Mouse (Mus musculus) heart, postnatal 36 days (tissue): Measurements from ENCODE around the gene Plpp6. TPM values are rescaled to one million over a fixed set of nuclear protein-coding genes. Genes with fewer than 3 reads are reported as not detected.
A peak's percentile ranks its signal among the peaks of the same experiment; 100 is the strongest.
"Not testable (repeated sequence)": the region's sequence is repeated elsewhere in the genome, so short reads cannot be mapped to it uniquely, and the experiment has no call there.

Experiments
- DNase-seq, 2 experiments: peaks; one replicate each; pipeline ENCODE4 v3.0.0; 2021 to 2022
- intact Hi-C: fragments of 180-260 bp; cut with DNase I; formaldehyde crosslinking; loops from one replicate; pipeline ENCODE4 v1.15.1; 2025
- total RNA-seq, 2 experiments: library from RNA; stranded (reverse); gene quantifications; 2 replicates each; pipeline ENCODE4 v1.2.3; 2021

The Plpp6 gene
- total RNA-seq, 2 experiments from 2014 or later, result 6.2 to 7.2 TPM

DNA sequence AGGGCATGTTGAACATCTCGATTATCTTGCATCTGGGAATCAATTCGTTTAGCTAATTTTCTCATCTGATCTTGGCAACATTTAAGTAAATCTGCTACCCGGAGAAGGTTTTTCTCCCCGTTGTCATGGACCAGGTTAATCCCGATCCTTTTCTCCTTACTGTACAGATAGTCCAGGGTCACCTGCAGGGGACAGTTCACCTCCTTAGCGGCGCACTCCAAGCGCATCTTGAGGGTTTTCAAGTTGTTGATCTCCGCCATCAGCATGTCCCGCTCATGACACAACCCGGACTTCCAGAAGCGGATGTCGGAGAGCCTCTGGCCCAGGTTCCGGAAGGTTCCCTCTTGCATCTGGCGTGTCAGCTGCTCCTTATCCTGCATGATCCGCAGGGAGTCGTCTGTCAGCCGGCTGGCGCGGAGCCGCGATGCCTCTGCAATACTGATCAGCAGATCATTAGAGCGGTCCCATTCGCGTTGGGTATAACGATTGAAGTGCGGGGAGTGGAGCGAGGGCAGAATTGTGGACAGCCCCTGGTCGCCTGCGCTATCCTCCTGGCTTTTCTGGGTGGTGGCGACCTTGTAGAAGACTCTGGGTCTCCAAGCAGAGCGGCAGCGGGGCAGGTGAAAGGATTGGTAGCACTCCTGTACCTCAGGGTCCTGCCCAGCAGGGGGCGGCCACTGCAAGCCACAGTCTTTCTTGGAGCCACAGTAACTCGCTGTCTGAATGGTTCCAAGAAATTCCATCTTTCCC is 11.3 kb downstream of the Plpp6 start:
- peak; percentile 82 to 83 for DNase-seq
- intact Hi-C loops, result loop anchor here (1.0 to 5.0 kb wide), 2 partner anchors 87 to 380 kb away; no protein-coding TSS in a partner anchor

GRCm38 (mm10) chr19:28982617-28983016 is 18.9 kb downstream of the Plpp6 start:
- intact Hi-C loops, result no loop called here
- DNase-seq, result no peak

GRCm38 (mm10) chr19:28989515-28989914 is 25.8 kb downstream of the Plpp6 start:
- DNase-seq, result no peak
- intact Hi-C loops, result loop anchor here (5.0 kb wide), 1 partner anchor 113 kb away; the partner anchor contains the start of gene Rcl1

DNA sequence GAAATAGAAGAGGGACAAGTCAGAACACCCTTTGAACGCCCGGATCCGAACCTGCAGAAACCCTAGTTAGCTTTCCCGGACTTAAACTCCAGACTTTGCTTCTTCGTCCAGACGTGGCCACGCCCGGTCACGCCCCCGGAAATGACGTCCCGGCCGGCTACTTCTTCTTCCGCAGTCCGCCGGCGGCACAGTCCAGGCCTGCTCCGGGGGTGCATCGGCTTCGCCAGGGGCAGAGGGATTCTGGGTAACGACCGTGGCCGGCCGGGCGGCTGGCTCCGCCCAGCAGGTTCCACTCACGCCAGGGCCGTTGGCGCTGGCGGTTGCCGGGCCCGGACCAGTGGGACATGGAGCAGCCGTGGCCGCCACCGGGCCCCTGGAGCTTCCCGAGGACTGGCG is 26.4 kb downstream of the Plpp6 start, which contains the start of gene Cdc37l1:
Cdc37l1 (plus strand) TSS at position 159 of the 396 bp plus-strand sequence.
- DNase-seq, result peak; percentile 99 to 100
- intact Hi-C loops, result loop anchor here (2.0 to 5.0 kb wide), 4 partner anchors 25 to 262 kb away; partner anchors contain the start of genes Ak3 and Jak2

DNA sequence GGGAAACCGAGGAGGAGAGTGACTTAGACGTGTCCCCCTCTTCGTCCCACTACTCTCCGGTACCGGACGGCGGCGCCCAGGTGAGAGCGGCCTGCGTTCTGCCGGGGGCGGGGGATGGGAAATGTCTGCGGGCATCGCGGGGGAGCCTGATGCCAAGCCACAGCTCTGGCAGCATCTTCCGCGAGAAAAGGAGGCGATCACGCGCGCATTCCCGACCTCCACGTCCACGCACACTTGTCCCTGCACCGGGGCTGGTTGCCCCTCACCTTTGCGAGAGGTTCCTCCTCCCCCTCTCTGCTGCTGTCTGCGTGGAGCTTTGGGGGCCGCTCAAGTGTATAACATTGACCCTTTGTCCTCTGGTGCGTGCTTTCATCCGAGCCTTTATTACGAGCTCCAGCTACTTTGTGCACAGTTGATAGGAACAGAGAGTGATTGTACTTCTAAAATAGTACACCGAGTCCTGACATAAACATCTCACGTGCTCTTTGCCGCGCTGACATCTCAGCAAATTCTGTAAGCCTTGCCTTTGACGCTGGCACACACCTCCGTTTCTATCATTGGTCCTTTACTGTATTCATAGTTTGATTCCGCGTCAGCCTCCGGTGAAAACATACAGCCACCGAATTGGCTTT is 27.0 kb downstream of the Plpp6 start:
- no peak for DNase-seq
- intact Hi-C loops, result loop anchor here (2.0 to 5.0 kb wide), 4 partner anchors 26 to 262 kb away; partner anchors contain the start of genes Ak3 and Jak2

- DNase-seq, result no peak
- intact Hi-C loops, result loop anchor here (2.0 to 5.0 kb wide), 4 partner anchors 27 to 261 kb away; partner anchors contain the start of genes Ak3 and Jak2
Observed at GRCm38 (mm10) chr19:28991391-28991790, 27.6 kb downstream of the Plpp6 start.

DNA sequence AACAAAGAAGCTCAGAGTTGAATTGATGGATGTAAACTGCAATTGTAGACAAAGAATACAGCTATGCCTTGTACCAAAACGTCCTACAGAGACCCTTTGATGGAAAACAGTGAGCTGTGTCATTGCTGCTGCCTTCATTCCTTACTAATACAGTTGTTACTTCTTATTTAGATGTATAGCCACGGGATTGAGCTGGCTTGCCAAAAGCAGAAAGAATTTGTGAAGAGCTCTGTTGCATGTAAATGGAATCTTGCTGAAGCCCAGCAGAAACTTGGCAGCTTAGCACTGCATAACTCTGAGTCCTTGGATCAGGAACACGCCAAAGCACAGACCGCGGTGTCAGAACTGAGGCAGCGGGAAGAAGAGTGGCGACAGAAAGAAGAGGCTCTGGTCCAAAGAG is 31.1 kb downstream of the Plpp6 start:
- DNase-seq, result peak in 1 of 2 experiments; percentile 19
- intact Hi-C loops, result loop anchor here (5.0 kb wide), 1 partner anchor 257 kb away; the partner anchor contains the start of gene Jak2

DNA sequence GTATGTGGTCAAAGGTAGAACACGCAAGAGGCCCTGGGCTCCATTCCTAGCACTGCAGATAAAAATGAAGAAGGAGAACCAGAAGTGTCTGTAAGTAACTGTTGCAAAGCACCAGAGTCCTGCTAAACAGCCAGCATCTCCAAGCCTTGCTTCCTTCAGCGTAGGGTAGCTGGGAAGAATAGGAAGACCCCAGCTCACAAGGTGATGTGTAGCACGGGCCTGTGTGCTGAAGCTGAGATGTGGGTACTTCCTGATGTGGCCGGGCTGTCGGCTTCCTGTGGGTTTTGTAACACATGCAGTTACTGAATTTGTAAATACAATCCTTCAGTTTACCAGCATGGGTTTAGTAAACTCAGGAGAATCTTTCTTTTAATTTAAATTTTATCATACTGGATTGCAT is 31.6 kb downstream of the Plpp6 start:
- intact Hi-C loops, result no loop called here
- DNase-seq, result no peak

DNA sequence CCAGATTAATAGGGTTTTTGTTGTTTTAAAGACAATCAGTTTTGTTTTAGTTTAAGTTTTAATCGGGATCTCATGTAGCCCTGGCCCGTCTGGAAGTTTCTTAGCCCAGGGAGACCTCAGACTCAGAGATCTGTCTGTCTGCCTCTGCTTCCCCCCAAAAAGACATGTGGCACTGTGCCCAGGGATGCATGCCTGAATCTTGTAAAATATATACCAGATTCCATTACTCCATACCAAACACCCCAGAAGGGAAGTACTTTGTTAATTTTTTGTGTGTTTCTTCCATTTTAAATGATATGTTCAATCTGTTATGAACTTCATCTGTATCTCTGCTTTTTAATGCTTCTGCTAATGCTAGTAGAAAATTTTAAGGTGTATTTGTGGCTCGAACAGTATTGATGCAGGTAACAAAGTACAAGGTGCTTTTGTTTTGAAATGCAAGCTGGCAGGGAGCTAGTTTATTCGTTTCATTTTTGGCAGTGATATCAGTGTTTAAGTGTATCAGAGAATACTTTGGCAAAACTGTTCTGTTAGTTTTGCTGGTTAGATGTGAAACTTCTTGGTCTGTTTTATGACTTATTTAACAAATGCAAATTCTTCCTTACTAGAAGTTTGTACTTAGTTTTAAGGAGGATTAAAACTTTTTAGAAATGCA is 34.4 kb downstream of the Plpp6 start:
- intact Hi-C loops, result no loop called here
- no peak for DNase-seq

DNA sequence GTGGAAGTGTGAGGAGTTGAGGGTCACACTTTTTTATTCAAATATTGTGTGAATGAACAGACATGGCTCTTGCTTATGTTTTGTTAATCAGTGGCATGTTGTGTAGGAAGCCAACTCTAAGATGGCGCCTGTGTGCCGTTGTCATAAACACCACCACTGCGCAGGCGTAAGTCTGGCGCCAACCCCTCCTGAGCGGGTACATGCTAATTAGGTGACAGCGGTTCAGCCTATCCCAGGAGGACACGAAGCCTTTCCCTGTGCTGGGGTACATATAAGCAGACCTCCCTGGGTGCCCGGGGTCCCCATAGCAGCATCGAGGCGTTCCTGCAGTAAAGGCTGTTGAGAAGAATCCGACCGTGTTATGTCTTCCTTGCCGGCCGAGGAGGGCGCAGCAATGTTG is 36.6 kb downstream of the Plpp6 start:
- DNase-seq, intact Hi-C loops: not testable (repeated sequence)

- no peak for DNase-seq
- intact Hi-C loops, result no loop called here
Observed at GRCm38 (mm10) chr19:29008069-29008706, 44.4 kb downstream of the Plpp6 start.

DNA sequence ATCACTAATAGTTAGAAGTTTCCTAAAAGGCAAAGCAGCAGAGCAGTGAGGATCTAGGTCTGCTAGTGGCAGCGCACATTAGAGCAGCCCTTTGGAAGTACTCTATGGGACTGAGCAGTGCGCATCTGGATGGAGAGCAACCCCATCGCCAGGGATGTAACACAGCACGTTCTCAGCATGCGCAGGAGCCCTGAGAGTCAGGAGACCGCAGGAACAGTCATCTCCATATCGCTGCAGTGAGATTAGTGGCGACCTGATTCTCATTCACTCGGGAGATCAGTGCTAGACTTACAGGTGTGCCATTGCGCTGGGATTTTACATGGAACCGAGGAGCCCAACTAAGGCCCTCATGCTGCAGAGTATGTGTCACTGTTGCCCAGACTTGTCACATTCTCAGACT is 45.3 kb downstream of the Plpp6 start:
- intact Hi-C loops, result no loop called here
- no peak for DNase-seq

DNA sequence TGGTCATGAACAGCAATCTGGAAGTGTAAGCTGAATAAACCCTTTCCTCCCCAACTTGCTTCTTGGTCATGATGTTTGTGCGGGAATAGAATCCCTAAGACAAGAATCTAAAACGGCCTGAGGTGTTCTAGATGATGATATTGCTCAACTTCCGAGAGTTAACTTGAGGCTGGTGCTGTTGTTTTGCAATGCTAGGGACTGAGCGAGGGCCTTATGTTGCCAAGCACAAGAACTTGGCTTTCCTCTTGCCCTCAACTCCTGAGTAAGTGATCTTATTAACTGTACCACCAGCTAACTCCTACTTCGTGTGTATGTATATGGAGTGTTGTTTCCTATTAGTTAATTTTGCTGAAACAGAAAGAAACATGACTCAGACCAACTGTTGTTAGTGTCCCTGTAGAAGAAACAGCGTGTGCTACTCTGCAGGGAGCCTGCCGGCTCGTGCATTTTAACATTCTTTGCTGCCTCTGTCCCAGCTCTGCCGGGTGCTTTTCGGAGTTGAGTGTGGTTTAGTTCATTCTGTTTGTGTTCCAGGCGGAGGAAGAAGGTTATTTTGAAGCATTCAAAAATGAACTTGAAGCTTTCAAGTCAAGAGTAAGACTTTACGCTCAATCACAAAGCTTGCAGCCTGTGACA is 47.7 kb downstream of the Plpp6 start:
- no peak for DNase-seq
- intact Hi-C loops, result no loop called here

- intact Hi-C loops, result no loop called here
- DNase-seq, result no peak
Observed at GRCm38 (mm10) chr19:29014466-29015055, 50.8 kb downstream of the Plpp6 start.

DNA sequence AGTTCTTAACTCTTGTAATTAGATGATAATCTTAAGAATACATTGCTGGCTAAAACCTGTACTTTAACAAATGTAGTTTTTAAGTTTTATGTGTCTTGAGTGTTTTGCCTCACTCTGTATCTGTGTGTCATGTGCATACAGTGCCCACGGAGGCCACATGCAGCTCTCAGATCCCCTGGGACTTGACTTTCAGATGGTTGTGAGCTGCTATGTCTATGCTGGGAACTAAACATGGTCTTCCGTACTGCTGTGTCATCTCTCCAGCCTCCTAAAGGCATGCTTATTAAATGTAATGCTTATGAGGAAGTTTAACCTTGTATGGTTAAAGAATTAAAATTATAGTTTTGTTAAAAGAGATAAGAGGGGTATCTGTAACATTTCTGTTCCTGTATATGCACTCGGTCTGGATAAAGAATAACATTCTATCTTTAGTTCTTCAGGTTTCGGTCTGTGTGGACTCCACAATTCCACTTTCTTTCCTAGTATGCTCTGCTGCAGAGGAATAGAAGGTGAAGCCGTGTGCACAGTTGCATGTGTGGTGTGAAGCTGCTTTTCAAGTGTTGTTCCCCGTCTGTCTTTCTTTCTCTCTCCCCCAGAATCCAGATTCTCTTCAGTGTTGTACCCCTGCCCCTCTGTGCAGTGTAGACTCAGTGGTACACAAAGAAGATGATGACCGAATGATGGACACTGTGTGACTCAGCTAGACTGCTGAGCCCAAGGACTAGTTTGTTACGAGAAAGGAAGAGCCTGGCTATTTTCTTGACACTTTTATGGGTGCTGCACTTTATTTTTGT is 51.9 kb downstream of the Plpp6 start:
- no peak for DNase-seq
- intact Hi-C loops, result no loop called here

- DNase-seq, result no peak
- intact Hi-C loops, result no loop called here
Observed at GRCm38 (mm10) chr19:29016204-29016765, 52.5 kb downstream of the Plpp6 start.
